Mouse (Mus musculus): ENCODE measurements around the gene Armc9. TPM values are rescaled to one million over a fixed set of nuclear protein-coding genes. Genes with fewer than 3 reads are reported as not detected.

Gene Armc9
- polyA plus RNA-seq, 1 experiment, result 34.2 TPM

- TF ChIP-seq CTCF (IDR thresholded peaks at IDR 0.05; ENCODE audit: extremely low read depth, insufficient read depth, low read length) (no peak), POLR2A (IDR thresholded peaks at IDR 0.05; ENCODE audit: extremely low read depth, insufficient read depth, low read length) (no peak)
- Histone ChIP-seq H3K4me1 (ENCODE audit: control insufficient read depth, insufficient read depth, low read length) (no peaks in the 10 kb centered on the region), H3K4me3 (ENCODE audit: insufficient read depth, low read length) (no peak overlapping the region), H3K27ac (ENCODE audit: insufficient read depth, low read length) (no peak overlapping the region)
Observed at GRCm38 (mm10) chr1:86211498-86211897, 56.9 kb downstream of the Armc9 start.

GRCm38 (mm10) chr1:86212731-86213130 is 58.2 kb downstream of the Armc9 start:
- TF ChIP-seq POLR2A (IDR thresholded peaks at IDR 0.05; ENCODE audit: extremely low read depth, insufficient read depth, low read length) (no peak), CTCF (IDR thresholded peaks at IDR 0.05; ENCODE audit: extremely low read depth, insufficient read depth, low read length) (no peak)

GRCm38 (mm10) chr1:86214158-86214557 is 59.6 kb downstream of the Armc9 start:
- H3K27ac ChIP-seq (ENCODE audit: insufficient read depth, low read length), result no peak overlapping the region
- peak; percentile 97 for TF ChIP-seq CTCF (IDR thresholded peaks at IDR 0.05; ENCODE audit: extremely low read depth, insufficient read depth, low read length)
- TF ChIP-seq POLR2A (IDR thresholded peaks at IDR 0.05; ENCODE audit: extremely low read depth, insufficient read depth, low read length), result no peak
- no peaks in the 10 kb centered on the region for H3K4me1 ChIP-seq (ENCODE audit: control insufficient read depth, insufficient read depth, low read length)
- H3K4me3 ChIP-seq (ENCODE audit: insufficient read depth, low read length), result no peak overlapping the region

More at GRCm38 (mm10) chr1:86212731-86213130, 58.2 kb downstream of the Armc9 start:
- Histone ChIP-seq H3K4me1 (ENCODE audit: control insufficient read depth, insufficient read depth, low read length) (no peaks in the 10 kb centered on the region), H3K27ac (ENCODE audit: insufficient read depth, low read length) (no peak overlapping the region), H3K4me3 (ENCODE audit: insufficient read depth, low read length) (no peak overlapping the region)

- no peak overlapping the region for H3K4me3 ChIP-seq (ENCODE audit: insufficient read depth, low read length)
- TF ChIP-seq POLR2A (IDR thresholded peaks at IDR 0.05; ENCODE audit: extremely low read depth, insufficient read depth, low read length), result no peak
- TF ChIP-seq CTCF (IDR thresholded peaks at IDR 0.05; ENCODE audit: extremely low read depth, insufficient read depth, low read length), result no peak
Observed at GRCm38 (mm10) chr1:86215297-86215696, 60.7 kb downstream of the Armc9 start.

DNA sequence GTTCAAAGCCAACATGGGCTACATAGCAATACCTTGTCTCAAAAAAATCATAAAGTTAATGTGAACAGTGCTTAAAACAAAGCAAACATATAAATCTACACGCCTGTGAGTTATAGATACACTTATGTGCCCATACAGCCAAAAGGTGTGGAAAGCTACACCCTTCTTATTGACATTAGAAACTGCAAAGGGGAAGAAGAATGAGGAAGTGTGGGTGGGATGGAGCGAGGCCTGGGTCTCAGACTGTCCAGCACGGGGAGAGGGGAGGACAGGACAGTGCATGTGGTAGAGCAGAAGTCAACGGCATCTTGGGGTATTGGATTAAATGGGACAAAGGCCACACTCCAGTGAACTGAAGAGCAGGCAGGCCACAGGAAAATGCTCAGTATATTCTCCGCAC is 61.8 kb downstream of the Armc9 start:
- H3K4me1 ChIP-seq (ENCODE audit: control insufficient read depth, insufficient read depth, low read length), result no peaks in the 10 kb centered on the region
- TF ChIP-seq POLR2A (IDR thresholded peaks at IDR 0.05; ENCODE audit: extremely low read depth, insufficient read depth, low read length) (no peak), CTCF (IDR thresholded peaks at IDR 0.05; ENCODE audit: extremely low read depth, insufficient read depth, low read length) (no peak)
- no peak overlapping the region for H3K27ac ChIP-seq (ENCODE audit: insufficient read depth, low read length)
- no peak overlapping the region for H3K4me3 ChIP-seq (ENCODE audit: insufficient read depth, low read length)

More at GRCm38 (mm10) chr1:86215297-86215696, 60.7 kb downstream of the Armc9 start:
- no peaks in the 10 kb centered on the region for H3K4me1 ChIP-seq (ENCODE audit: control insufficient read depth, insufficient read depth, low read length)
- no peak overlapping the region for H3K27ac ChIP-seq (ENCODE audit: insufficient read depth, low read length)

DNA sequence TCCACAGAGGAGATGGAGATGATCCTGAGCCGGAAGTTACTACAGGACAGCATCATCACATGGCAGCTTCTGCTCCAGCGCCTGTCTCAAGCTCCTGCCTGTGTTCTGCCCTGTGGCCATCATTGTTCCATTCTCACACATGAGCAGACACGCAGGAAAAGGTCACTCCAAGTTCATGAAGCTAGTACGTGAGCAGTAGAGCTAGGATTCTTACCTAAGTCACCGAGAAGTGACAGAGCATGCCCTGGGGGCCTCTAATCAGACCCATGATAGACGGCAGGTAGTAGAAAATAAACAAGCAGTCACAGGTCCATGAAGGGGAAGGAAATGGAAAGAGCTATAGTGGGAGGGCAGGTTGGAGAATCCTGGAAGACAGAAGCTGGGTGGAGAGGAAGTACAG is 63.4 kb downstream of the Armc9 start:
- Histone ChIP-seq H3K4me1 (ENCODE audit: control insufficient read depth, insufficient read depth, low read length) (no peaks in the 10 kb centered on the region), H3K4me3 (ENCODE audit: insufficient read depth, low read length) (no peak overlapping the region), H3K27ac (ENCODE audit: insufficient read depth, low read length) (no peak overlapping the region)
- TF ChIP-seq POLR2A (IDR thresholded peaks at IDR 0.05; ENCODE audit: extremely low read depth, insufficient read depth, low read length) (no peak), CTCF (IDR thresholded peaks at IDR 0.05; ENCODE audit: extremely low read depth, insufficient read depth, low read length) (no peak)

DNA sequence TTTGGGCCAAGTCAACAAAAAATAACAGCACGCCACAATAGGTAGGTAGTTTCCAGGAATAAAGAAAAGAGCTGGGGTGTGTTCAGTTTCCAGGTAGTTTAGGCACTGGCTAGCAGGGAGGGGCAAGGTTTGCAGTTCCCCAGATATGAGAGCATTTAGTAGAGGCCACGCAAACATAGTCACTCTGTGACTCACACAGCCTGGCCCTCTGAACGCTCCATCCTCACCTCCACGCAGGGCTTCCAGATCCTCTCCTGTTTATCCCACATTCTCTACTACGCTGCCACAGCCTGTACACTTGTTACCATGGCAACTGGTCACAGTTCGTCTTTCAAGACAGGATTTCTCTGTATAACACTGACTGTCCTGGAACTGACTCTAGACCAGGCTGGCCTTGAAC is 70.6 kb downstream of the Armc9 start:
- Histone ChIP-seq H3K27ac (ENCODE audit: insufficient read depth, low read length) (no peak overlapping the region), H3K4me1 (ENCODE audit: control insufficient read depth, insufficient read depth, low read length) (no peaks in the 10 kb centered on the region), H3K4me3 (ENCODE audit: insufficient read depth, low read length) (no peak overlapping the region)
- TF ChIP-seq POLR2A (IDR thresholded peaks at IDR 0.05; ENCODE audit: extremely low read depth, insufficient read depth, low read length) (no peak), CTCF (IDR thresholded peaks at IDR 0.05; ENCODE audit: extremely low read depth, insufficient read depth, low read length) (no peak)

GRCm38 (mm10) chr1:86228653-86229052 is 74.1 kb downstream of the Armc9 start:
- TF ChIP-seq POLR2A (IDR thresholded peaks at IDR 0.05; ENCODE audit: extremely low read depth, insufficient read depth, low read length) (no peak), CTCF (IDR thresholded peaks at IDR 0.05; ENCODE audit: extremely low read depth, insufficient read depth, low read length) (no peak)
- no peak overlapping the region for H3K27ac ChIP-seq (ENCODE audit: insufficient read depth, low read length)
- H3K4me1 ChIP-seq (ENCODE audit: control insufficient read depth, insufficient read depth, low read length), result no peaks in the 10 kb centered on the region
- no peak overlapping the region for H3K4me3 ChIP-seq (ENCODE audit: insufficient read depth, low read length)

DNA sequence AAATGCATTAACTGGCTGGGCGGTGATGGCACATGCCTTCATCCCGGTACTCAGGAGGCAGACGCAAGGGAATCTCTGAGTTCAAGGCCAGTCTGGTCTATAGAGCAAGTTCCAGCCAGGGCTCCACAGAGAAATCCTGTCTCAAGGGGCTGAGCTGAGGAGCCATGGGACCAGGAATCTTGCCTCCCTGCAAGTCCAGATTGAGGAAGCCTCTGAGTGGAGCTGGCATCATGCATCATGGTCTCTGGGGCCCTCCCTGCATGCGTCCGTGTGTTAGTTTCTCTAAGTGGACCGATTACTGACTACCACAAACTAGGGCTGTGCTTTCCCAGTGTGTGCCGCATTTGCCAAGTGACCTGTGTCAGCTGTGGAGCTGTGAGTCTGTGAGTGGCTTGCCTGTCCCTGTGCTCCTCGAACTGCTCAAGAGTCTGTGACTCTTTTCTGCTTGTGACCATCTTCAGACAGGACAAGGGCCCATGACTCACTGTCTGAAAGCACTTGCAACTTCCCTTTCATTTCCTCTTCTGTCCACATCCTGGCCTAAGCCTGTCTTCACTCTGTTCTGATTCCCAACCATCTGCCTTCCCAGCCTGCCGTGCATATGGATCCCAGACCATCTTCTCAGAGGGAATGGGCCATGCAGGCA is 74.7 kb downstream of the Armc9 start:
- H3K27ac ChIP-seq (ENCODE audit: insufficient read depth, low read length), result no peak overlapping the region
- H3K4me3 ChIP-seq (ENCODE audit: insufficient read depth, low read length), result no peak overlapping the region
- H3K4me1 ChIP-seq (ENCODE audit: control insufficient read depth, insufficient read depth, low read length), result no peaks in the 10 kb centered on the region
- TF ChIP-seq POLR2A (IDR thresholded peaks at IDR 0.05; ENCODE audit: extremely low read depth, insufficient read depth, low read length) (no peak), CTCF (IDR thresholded peaks at IDR 0.05; ENCODE audit: extremely low read depth, insufficient read depth, low read length) (no peak)

- Histone ChIP-seq H3K27ac (ENCODE audit: insufficient read depth, low read length) (no peak overlapping the region), H3K4me1 (ENCODE audit: control insufficient read depth, insufficient read depth, low read length) (no peaks in the 10 kb centered on the region), H3K4me3 (ENCODE audit: insufficient read depth, low read length) (no peak overlapping the region)
- TF ChIP-seq POLR2A (IDR thresholded peaks at IDR 0.05; ENCODE audit: extremely low read depth, insufficient read depth, low read length) (no peak), CTCF (IDR thresholded peaks at IDR 0.05; ENCODE audit: extremely low read depth, insufficient read depth, low read length) (no peak)
Observed at GRCm38 (mm10) chr1:86232631-86233030, 78.1 kb downstream of the Armc9 start.
